ENCODE assay signal across 24 mouse cellular contexts in the genomic region with DNA sequence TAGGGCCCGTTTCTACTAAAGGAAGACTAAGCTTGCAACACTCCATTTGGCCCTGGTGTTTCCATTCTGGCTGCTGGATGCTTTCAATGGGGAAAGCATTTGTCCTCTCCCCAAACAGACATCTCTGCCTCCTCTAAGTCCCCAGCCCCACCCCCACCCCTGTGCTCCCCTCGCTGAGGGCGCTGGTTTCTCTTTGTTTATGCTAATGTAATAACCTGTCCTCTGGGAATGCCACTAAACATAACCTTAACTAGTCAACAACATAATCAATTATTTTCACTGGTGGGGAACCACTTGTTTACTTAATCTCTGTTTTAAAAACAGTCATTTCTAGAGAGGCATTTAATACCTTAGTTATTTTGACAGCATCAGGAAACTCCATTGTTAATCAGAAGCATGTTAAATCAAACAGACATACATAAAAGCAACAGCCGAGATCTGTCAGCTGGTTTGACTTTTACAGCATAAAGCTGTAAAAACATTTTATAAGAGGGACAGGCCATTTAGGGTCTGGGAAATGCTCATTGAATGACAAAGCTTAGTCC.
"Had no signal": no experiment of that assay in that cellular context is flagged by ENCODE, and none has a peak within 500 bp of the region (broad histone marks: within the 10 kb centered on the region; RNA-seq: fewer than 3 reads in every experiment).

No protein-coding gene starts in this region.

- H3K4me2 ChIP-seq: limb, embryonic 12.5 days; limb, embryonic 15.5 days; liver, embryonic 11.5 days; lung, embryonic 14.5 days; midbrain, embryonic 13.5 days; neural tube, embryonic 15.5 days had no signal

- H3K4me1 ChIP-seq: limb, embryonic 15.5 days; midbrain, embryonic 13.5 days; neural tube, embryonic 15.5 days had no signal

- DNase-seq: kidney, adult 8-10 months; left cerebral cortex, postnatal 4 days; liver, postnatal 0 days; lung, embryonic 14.5 days; right cerebral cortex, adult 18-20 months; right cerebral cortex, postnatal 14 days; right cerebral cortex, postnatal 4 days; thymus, adult 2 months; thymus, postnatal 14 days; thymus, postnatal 4 days had no signal

- H3K27ac ChIP-seq: limb, embryonic 12.5 days; limb, embryonic 15.5 days; liver, embryonic 14.5 days; macrophage; midbrain, embryonic 10.5 days; midbrain, embryonic 13.5 days; neural tube, embryonic 15.5 days; stomach, postnatal 0 days had no signal

- H3K27me3 ChIP-seq: limb, embryonic 15.5 days; midbrain, embryonic 13.5 days; neural tube, embryonic 15.5 days had no signal

- H3K9me3 ChIP-seq: limb, embryonic 12.5 days; limb, embryonic 15.5 days; midbrain, embryonic 10.5 days; midbrain, embryonic 13.5 days; neural tube, embryonic 15.5 days had no signal

- H3K36me3 ChIP-seq: limb, embryonic 12.5 days; limb, embryonic 15.5 days; midbrain, embryonic 10.5 days; midbrain, embryonic 13.5 days; neural tube, embryonic 15.5 days had no signal

- H3K9ac ChIP-seq: limb, embryonic 12.5 days; limb, embryonic 15.5 days; liver, embryonic 14.5 days; liver, postnatal 0 days; lung, embryonic 14.5 days; midbrain, embryonic 13.5 days; neural tube, embryonic 15.5 days had no signal

- H3K4me3 ChIP-seq: limb, embryonic 12.5 days; limb, embryonic 15.5 days; midbrain, embryonic 10.5 days; midbrain, embryonic 13.5 days; myocyte; neural tube, embryonic 15.5 days had no signal

- ATAC-seq: inflammation-experienced regulatory T-cells, adult 6 months; intestine, embryonic 16.5 days; liver, postnatal 0 days; lung, postnatal 0 days; midbrain, embryonic 13.5 days; midbrain, embryonic 16.5 days had no signal
